Mouse (Mus musculus) liver, adult 2 months (tissue): ENCODE measurements at regions not wholly inside any gene's neighbourhood (a gene's known extent, or its start where the extent isn't known, plus 50 kb on each side); places are given as distances from the start of the nearest gene placed in this dataset.
"Not testable (repeated sequence)": the region's sequence is repeated elsewhere in the genome, so short reads cannot be mapped to it uniquely, and the experiment has no call there.

Experiments used
- CTCF ChIP-seq: fragments of 200-500 bp; IDR thresholded peaks from 2 replicates; pipeline ENCODE4 v1.5.1; 2011; ENCODE audit warnings: low read depth, low read length, control low read depth
- POLR2A ChIP-seq: fragments of 200-500 bp; IDR thresholded peaks from 2 replicates; pipeline ENCODE4 v1.6.1; 2011; ENCODE audit warnings: low read length, control low read depth; ENCODE audit not compliant: insufficient read depth; ENCODE audit errors: extremely low read depth

- TF ChIP-seq CTCF, POLR2A: not testable (repeated sequence)
Measured at GRCm38 (mm10) chr12:114037011-114037410, 493.3 kb downstream of the Adam6a start.
